In genomic region chr3:103019462-103019861, GRCm38 (mm10) we compare ENCODE assay signal across 8 mouse cellular contexts. TPM values are rescaled to one million over a fixed set of nuclear protein-coding genes. Genes with fewer than 3 reads are reported as not detected.
DNase-seq lines count a peak whose midpoint lies in the region; ATAC-seq lines count a peak whose summit lies in the region.

No protein-coding gene starts in this region.

- H3K27ac ChIP-seq in forebrain, embryonic 13.5 days = no peak overlapping the region
- peak overlapping the region; percentile 97 for H3K27ac ChIP-seq in limb, embryonic 12.5 days

- DNase-seq in cerebellum, adult 9-10 months = peak; percentile 56
- DNase-seq in cerebellum, postnatal 36 days = no peak
- DNase-seq in 3T3-L1 (ENCODE audit: low read depth, low spot score) = peak; percentile 20
- no peak for DNase-seq in thymus, postnatal 10 days (ENCODE audit: low spot score in 2 of 2)
- DNase-seq in embryo, embryonic 10 days (ENCODE audit: low spot score) = no peak
- DNase-seq in ovary, postnatal 36 days (ENCODE audit: low spot score) = no peak

- no peaks in the 10 kb centered on the region for H3K36me3 ChIP-seq in forebrain, embryonic 13.5 days (ENCODE audit: poor library complexity, severe bottlenecking)
- no peaks in the 10 kb centered on the region for H3K36me3 ChIP-seq in limb, embryonic 12.5 days

- H3K27me3 ChIP-seq in forebrain, embryonic 13.5 days = no peaks in the 10 kb centered on the region
- H3K27me3 ChIP-seq in limb, embryonic 12.5 days = no peaks in the 10 kb centered on the region

- WGBS in forebrain, embryonic 13.5 days = 98% methylated on average over 2 of the region's 2 CpGs
- 88% methylated on average over 2 of the region's 2 CpGs for WGBS in limb, embryonic 12.5 days

- peak overlapping the region; percentile 60 for H3K4me2 ChIP-seq in forebrain, embryonic 13.5 days
- peak overlapping the region; percentile 76 for H3K4me2 ChIP-seq in limb, embryonic 12.5 days

- ATAC-seq in forebrain, embryonic 13.5 days = no peak
- ATAC-seq in limb, embryonic 12.5 days (ENCODE audit: insufficient number of reproducible peaks, insufficient read depth, low FRiP score, low TSS enrichment, low read depth) = no peak

- H3K9me3 ChIP-seq in forebrain, embryonic 13.5 days (replicated peaks) = no peaks in the 10 kb centered on the region
- H3K9me3 ChIP-seq in limb, embryonic 12.5 days = no peaks in the 10 kb centered on the region

- no peak overlapping the region for H3K9ac ChIP-seq in forebrain, embryonic 13.5 days
- no peak overlapping the region for H3K9ac ChIP-seq in limb, embryonic 12.5 days (replicated peaks)

- peak overlapping the region; percentile 85; the same call in 1 of the 2 replicates for H3K4me3 ChIP-seq in forebrain, embryonic 13.5 days
- no peak overlapping the region for H3K4me3 ChIP-seq in limb, embryonic 12.5 days (replicated peaks)

- peaks cover 13% of the 10 kb centered on the region for H3K4me1 ChIP-seq in forebrain, embryonic 13.5 days
- peaks cover 18% of the 10 kb centered on the region for H3K4me1 ChIP-seq in limb, embryonic 12.5 days (replicated peaks)

RNA-seq across cellular contexts. Expression of gene Csde1, which starts 0.8 kb away (rescaled TPM):
- polyA plus RNA-seq in forebrain, embryonic 13.5 days (2015; fragmentation: Nextera tagmentation; extraction: Ambion mirVana) = 468 and 476 TPM in 2 replicates
- 456 and 468 TPM in 2 replicates for polyA plus RNA-seq in limb, embryonic 12.5 days (2016; fragmentation: Nextera tagmentation; extraction: Ambion mirVana)

RNA-seq across cellular contexts. Expression of gene Sike1, which starts 24.0 kb away (rescaled TPM):
- 54.5 and 61.0 TPM in 2 replicates for polyA plus RNA-seq in forebrain, embryonic 13.5 days (2015; fragmentation: Nextera tagmentation; extraction: Ambion mirVana)
- 48.2 and 50.0 TPM in 2 replicates for polyA plus RNA-seq in limb, embryonic 12.5 days (2016; fragmentation: Nextera tagmentation; extraction: Ambion mirVana)

RNA-seq across cellular contexts. Expression of gene Nras, which starts 38.6 kb away (rescaled TPM):
- 135 and 142 TPM in 2 replicates for polyA plus RNA-seq in forebrain, embryonic 13.5 days (2015; fragmentation: Nextera tagmentation; extraction: Ambion mirVana)
- 82.9 and 85.5 TPM in 2 replicates for polyA plus RNA-seq in limb, embryonic 12.5 days (2016; fragmentation: Nextera tagmentation; extraction: Ambion mirVana)

RNA-seq across cellular contexts. Expression of gene Ampd1, which starts 54.4 kb away (rescaled TPM):
- not detected in 2 replicates for polyA plus RNA-seq in forebrain, embryonic 13.5 days (2015; fragmentation: Nextera tagmentation; extraction: Ambion mirVana)
- polyA plus RNA-seq in limb, embryonic 12.5 days (2016; fragmentation: Nextera tagmentation; extraction: Ambion mirVana) = 0.20 and 0.35 TPM in 2 replicates

RNA-seq across cellular contexts. Expression of gene Nr1h5, which starts 55.5 kb away (rescaled TPM):
- polyA plus RNA-seq in forebrain, embryonic 13.5 days (2015; fragmentation: Nextera tagmentation; extraction: Ambion mirVana) = not detected in 2 replicates
- polyA plus RNA-seq in limb, embryonic 12.5 days (2016; fragmentation: Nextera tagmentation; extraction: Ambion mirVana) = 0.06 and 0.10 TPM in 2 replicates

Comparison
In these comparisons a context has a peak if more than half of its experiments do, and no peak if none do; other contexts are left out.
1. DNase-seq: peak in cerebellum, adult 9-10 months (single experiment) and 3T3-L1 (single experiment); none in cerebellum, postnatal 36 days (0 of 2), thymus, postnatal 10 days (0 of 2), embryo, embryonic 10 days (single experiment) and ovary, postnatal 36 days (single experiment).